ENCODE assay signal across 8 mouse cellular contexts in the genomic region with DNA sequence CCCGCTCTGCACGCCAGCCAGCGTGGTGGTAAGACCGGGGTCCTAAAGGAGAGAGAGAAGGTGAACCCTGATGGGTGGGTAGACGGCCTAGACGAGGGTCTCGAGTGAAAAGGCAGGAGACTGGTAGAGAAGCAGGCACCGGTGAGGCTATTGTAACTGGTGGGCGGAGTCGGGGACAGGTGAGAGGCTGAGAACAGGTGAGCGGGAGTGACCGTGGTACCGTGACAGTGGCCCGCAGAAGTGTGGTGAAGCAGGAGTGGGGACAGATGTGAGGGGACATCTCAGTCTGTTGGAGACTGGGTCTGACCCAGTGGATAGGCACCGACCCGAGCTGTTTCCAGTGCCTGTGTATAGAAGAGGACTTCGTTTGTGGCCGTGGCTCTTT. TPM values are rescaled to one million over a fixed set of nuclear protein-coding genes. Genes with fewer than 3 reads are reported as not detected.
A peak's percentile ranks its signal among the peaks of the same experiment; 100 is the strongest.
DNase-seq lines count a peak whose midpoint lies in the region; TF ChIP-seq lines count a peak whose summit lies in the region.

No protein-coding gene starts in this region.

- H3K4me3 ChIP-seq in heart, adult 2 months = peak overlapping the region; percentile 56
- peak overlapping the region; percentile 85 for H3K4me3 ChIP-seq in ES-Bruce4 (ENCODE audit: low read depth, low read length)
- H3K4me3 ChIP-seq in hindbrain, embryonic 10.5 days = peak overlapping the region; percentile 71

- TF ChIP-seq POLR2A in heart, adult 2 months (IDR thresholded peaks at IDR 0.05; ENCODE audit: insufficient read depth, low read depth, low read length) = no peak
- no peak for TF ChIP-seq POLR2A in ES-Bruce4 (IDR thresholded peaks at IDR 0.05; ENCODE audit: insufficient read depth, low read length)

- DNase-seq in heart, adult 2 months = no peak
- no peak for DNase-seq in heart, adult 9 months (ENCODE audit: low spot score in 2 of 2)
- no peak for DNase-seq in hindbrain, embryonic 10.5 days (ENCODE audit: low spot score)
- peak; percentile 39 for DNase-seq in lung, postnatal 25 days (ENCODE audit: low spot score)
- DNase-seq in urinary bladder, postnatal 10 days (ENCODE audit: low spot score) = no peak
- no peak for DNase-seq in left cerebral cortex, adult 8-10 months (ENCODE audit: low spot score in 2 of 2)
- no peak for DNase-seq in urinary bladder, postnatal 25 days (ENCODE audit: low spot score)

- 18% methylated on average over 18 of the region's 18 CpGs for WGBS in heart, adult 2 months
- WGBS in hindbrain, embryonic 10.5 days = 10% methylated on average over 18 of the region's 18 CpGs

- TF ChIP-seq CTCF in heart, adult 2 months (IDR thresholded peaks at IDR 0.05) = no peak
- no peak for TF ChIP-seq CTCF in ES-Bruce4 (IDR thresholded peaks at IDR 0.05; ENCODE audit: low read depth, low read length)

- no peaks in the 10 kb centered on the region for H3K79me2 ChIP-seq in heart, adult 2 months (replicated peaks; ENCODE audit: control insufficient read depth, insufficient read depth, low read length)

- no peaks in the 10 kb centered on the region for H3K9me3 ChIP-seq in ES-Bruce4 (replicated peaks; ENCODE audit: control insufficient read depth, insufficient read depth, low read length, poor library complexity, severe bottlenecking)
- no peaks in the 10 kb centered on the region for H3K9me3 ChIP-seq in hindbrain, embryonic 10.5 days

- H3K9ac ChIP-seq in heart, adult 2 months (ENCODE audit: low read depth, low read length) = peak overlapping the region; percentile 56
- peak overlapping the region; percentile 34; the same call in 1 of the 2 replicates for H3K9ac ChIP-seq in ES-Bruce4 (ENCODE audit: low read depth, poor library complexity, severe bottlenecking)

- peak overlapping the region; percentile 58 for H3K27ac ChIP-seq in heart, adult 2 months
- H3K27ac ChIP-seq in ES-Bruce4 (ENCODE audit: insufficient read depth, low read length) = no peak overlapping the region
- peak overlapping the region; percentile 89 for H3K27ac ChIP-seq in hindbrain, embryonic 10.5 days

- H3K36me3 ChIP-seq in heart, adult 2 months (ENCODE audit: control insufficient read depth, insufficient read depth, low read length) = no peaks in the 10 kb centered on the region
- H3K36me3 ChIP-seq in ES-Bruce4 (ENCODE audit: control insufficient read depth, insufficient read depth, low read length, poor library complexity, severe bottlenecking) = no peaks in the 10 kb centered on the region
- no peaks in the 10 kb centered on the region for H3K36me3 ChIP-seq in hindbrain, embryonic 10.5 days

- intact Hi-C loops in heart, adult 2 months (cut with DNase I) = no loop called here

- TF ChIP-seq EP300 in heart, adult 2 months (IDR thresholded peaks at IDR 0.05; ENCODE audit: insufficient read depth, low read depth, low read length) = no peak
- TF ChIP-seq EP300 in ES-Bruce4 (IDR thresholded peaks at IDR 0.05; ENCODE audit: insufficient read depth, low read depth, low read length) = no peak

- H3K4me1 ChIP-seq in heart, adult 2 months (ENCODE audit: control insufficient read depth, insufficient read depth, low read length) = peaks cover 10% of the 10 kb centered on the region
- peaks cover 2% of the 10 kb centered on the region for H3K4me1 ChIP-seq in ES-Bruce4 (ENCODE audit: control insufficient read depth, insufficient read depth, low read length)
- H3K4me1 ChIP-seq in hindbrain, embryonic 10.5 days (replicated peaks) = peaks cover 51% of the 10 kb centered on the region

- no peaks in the 10 kb centered on the region for H3K27me3 ChIP-seq in heart, adult 2 months (ENCODE audit: control insufficient read depth, insufficient read depth, low read length)
- H3K27me3 ChIP-seq in ES-Bruce4 (ENCODE audit: control insufficient read depth, insufficient read depth, low read length, poor library complexity, severe bottlenecking) = no peaks in the 10 kb centered on the region
- H3K27me3 ChIP-seq in hindbrain, embryonic 10.5 days (ENCODE audit: insufficient read depth, poor library complexity, severe bottlenecking) = no peaks in the 10 kb centered on the region

RNA-seq across cellular contexts. Expression of a gene that starts 0.5 kb away (rescaled TPM):
- 1 to 10 TPM; 1.3 to 1.9 TPM for total RNA-seq in heart, adult 2 months (2021)
- 7.3 and 7.4 TPM in 2 replicates for polyA plus RNA-seq in heart, adult 2 months (2012; rRNA removed)
- polyA plus RNA-seq in ES-Bruce4 (2011; ENCODE audit: insufficient read depth, insufficient read length, low read depth, missing spikeins) = 3.9 and 4.4 TPM in 2 replicates
- 11.9 and 17.6 TPM in 2 replicates for polyA plus RNA-seq in hindbrain, embryonic 10.5 days (2016; fragmentation: Nextera tagmentation; extraction: Ambion mirVana)
- 10 to 100 TPM; 15.0 to 17.6 (median 15.2) TPM for total RNA-seq in left cerebral cortex, adult 8-10 months (2022)

RNA-seq across cellular contexts. Expression of a gene that starts 6.3 kb away (rescaled TPM):
- not detected for total RNA-seq in heart, adult 2 months (2021)
- polyA plus RNA-seq in heart, adult 2 months (2012; rRNA removed) = 0.20 TPM in 1 of 2 replicates, not detected in the other
- polyA plus RNA-seq in ES-Bruce4 (2011; ENCODE audit: insufficient read depth, insufficient read length, low read depth, missing spikeins) = not detected in 2 replicates
- not detected in 2 replicates for polyA plus RNA-seq in hindbrain, embryonic 10.5 days (2016; fragmentation: Nextera tagmentation; extraction: Ambion mirVana)
- total RNA-seq in left cerebral cortex, adult 8-10 months (2022) = under 1 TPM in 2 of 4 experiments, not detected in 2; 0.33 to 0.53 TPM

RNA-seq across cellular contexts. Expression of a gene that starts 38.7 kb away (rescaled TPM):
- total RNA-seq in heart, adult 2 months (2021) = under 1 TPM; 0.30 to 0.47 TPM
- 0.57 and 1.1 TPM in 2 replicates for polyA plus RNA-seq in heart, adult 2 months (2012; rRNA removed)
- 4.8 and 6.5 TPM in 2 replicates for polyA plus RNA-seq in ES-Bruce4 (2011; ENCODE audit: insufficient read depth, insufficient read length, low read depth, missing spikeins)
- 1.2 and 3.3 TPM in 2 replicates for polyA plus RNA-seq in hindbrain, embryonic 10.5 days (2016; fragmentation: Nextera tagmentation; extraction: Ambion mirVana)
- total RNA-seq in left cerebral cortex, adult 8-10 months (2022) = 1 to 10 TPM; 1.5 to 2.7 (median 2.1) TPM

RNA-seq across cellular contexts. Expression of a gene that starts 46.3 kb away (rescaled TPM):
- 10 to 100 TPM; 40.3 to 43.2 TPM for total RNA-seq in heart, adult 2 months (2021)
- polyA plus RNA-seq in heart, adult 2 months (2012; rRNA removed) = 170 and 218 TPM in 2 replicates
- 48.3 and 53.5 TPM in 2 replicates for polyA plus RNA-seq in ES-Bruce4 (2011; ENCODE audit: insufficient read depth, insufficient read length, low read depth, missing spikeins)
- 38.8 and 43.6 TPM in 2 replicates for polyA plus RNA-seq in hindbrain, embryonic 10.5 days (2016; fragmentation: Nextera tagmentation; extraction: Ambion mirVana)
- total RNA-seq in left cerebral cortex, adult 8-10 months (2022) = 10 to 100 TPM; 81.8 to 96.8 (median 91.6) TPM

RNA-seq across cellular contexts. Expression of a gene that starts 55.6 kb away (rescaled TPM):
- total RNA-seq in heart, adult 2 months (2021) = 1,000 to 10,000 TPM; 2,061 to 2,422 TPM
- 2,481 and 2,989 TPM in 2 replicates for polyA plus RNA-seq in heart, adult 2 months (2012; rRNA removed)
- 183 and 193 TPM in 2 replicates for polyA plus RNA-seq in ES-Bruce4 (2011; ENCODE audit: insufficient read depth, insufficient read length, low read depth, missing spikeins)
- polyA plus RNA-seq in hindbrain, embryonic 10.5 days (2016; fragmentation: Nextera tagmentation; extraction: Ambion mirVana) = 478 and 495 TPM in 2 replicates
- 100 to 1,000 TPM; 355 to 385 (median 380) TPM for total RNA-seq in left cerebral cortex, adult 8-10 months (2022)
